Mouse (Mus musculus) lung, adult 2 months (tissue): ENCODE data around the gene D2hgdh.

Experiments
- CTCF ChIP-seq: fragments of 200-500 bp; IDR thresholded peaks from 2 replicates; pipeline ENCODE4 v1.5.1; 2011; ENCODE audit warnings: mild to moderate bottlenecking, low read length, control low read depth; ENCODE audit not compliant: insufficient read depth
- POLR2A ChIP-seq: fragments of 200-500 bp; IDR thresholded peaks from 2 replicates; pipeline ENCODE4 v1.6.1; 2011; ENCODE audit warnings: low read depth, mild to moderate bottlenecking, control low read depth, low read length, borderline replicate concordance; ENCODE audit errors: extremely low read depth

- no peak for TF ChIP-seq CTCF
- no peak for TF ChIP-seq POLR2A
These were observed at the start of gene D2hgdh for GRCm38 (mm10) chr1:93824609-93825008.
